16 mouse cellular contexts compared by ENCODE assay signal in genomic region chr15:99044854-99045253, GRCm38 (mm10). TPM values are rescaled to one million over a fixed set of nuclear protein-coding genes. Genes with fewer than 3 reads are reported as not detected.
A peak's percentile ranks its signal among the peaks of the same experiment; 100 is the strongest.
DNase-seq lines count a peak whose midpoint lies in the region; ATAC-seq and TF ChIP-seq lines count a peak whose summit lies in the region.
"Had no signal": no experiment of that assay in that cellular context is flagged by ENCODE, and none has a peak within 500 bp of the region (broad histone marks: within the 10 kb centered on the region; RNA-seq: fewer than 3 reads in every experiment).

No protein-coding gene starts in this region.

- H3K27ac ChIP-seq in liver, postnatal 0 days (ENCODE audit: low read depth): peak overlapping the region; percentile 72; the same call in 1 of the 2 replicates
- peak overlapping the region; percentile 19; the same call in 1 of the 2 replicates for H3K27ac ChIP-seq in brown adipose tissue, adult 24 weeks (replicated peaks; ENCODE audit: low read depth, low read length)
- 0 out of 2 replicates have a peak overlapping the region, but pooled peaks have one; percentile 11 for H3K27ac ChIP-seq in limb, embryonic 15.5 days
- H3K27ac ChIP-seq: hindbrain, embryonic 13.5 days; liver, embryonic 15.5 days; midbrain, embryonic 12.5 days had no signal

- TF ChIP-seq EP300 in liver, postnatal 0 days (IDR thresholded peaks at IDR 0.05; ENCODE audit: low read depth): no peak

- peaks cover 13% of the 10 kb centered on the region; the same call in 1 of the 2 replicates for H3K4me1 ChIP-seq in liver, postnatal 0 days (ENCODE audit: insufficient read depth)
- no peaks in the 10 kb centered on the region for H3K4me1 ChIP-seq in brown adipose tissue, adult 24 weeks (ENCODE audit: control insufficient read depth, insufficient read depth, insufficient read length, low read length)
- peaks cover 17% of the 10 kb centered on the region for H3K4me1 ChIP-seq in limb, embryonic 15.5 days

- peak; percentile 67 for DNase-seq in liver, postnatal 0 days
- no peak for DNase-seq in liver
- peak; percentile 91 for DNase-seq in MN1 (ENCODE audit: low spot score)
- DNase-seq in frontal cortex, postnatal 25 days (ENCODE audit: low spot score in 2 of 2): no peak
- DNase-seq: thymus, postnatal 14 days had no signal

- no peak overlapping the region for H3K4me3 ChIP-seq in liver, postnatal 0 days (ENCODE audit: low read depth, low read length)
- H3K4me3 ChIP-seq in brown adipose tissue, adult 24 weeks (ENCODE audit: insufficient read depth, low read depth, low read length): no peak overlapping the region
- H3K4me3 ChIP-seq in limb, embryonic 15.5 days: no peak overlapping the region
- H3K4me3 ChIP-seq: hindbrain, embryonic 13.5 days; liver, embryonic 15.5 days; midbrain, embryonic 12.5 days had no signal

- WGBS in liver, postnatal 0 days (ENCODE audit: insufficient replicate concordance): 48% methylated on average over 3 of the region's 3 CpGs
- WGBS in limb, embryonic 15.5 days: 36% methylated on average over 3 of the region's 3 CpGs

- no peaks in the 10 kb centered on the region for H3K36me3 ChIP-seq in liver, postnatal 0 days (replicated peaks; ENCODE audit: insufficient read depth, low read length)
- H3K36me3 ChIP-seq in limb, embryonic 15.5 days: no peaks in the 10 kb centered on the region
- H3K36me3 ChIP-seq: hindbrain, embryonic 13.5 days; liver, embryonic 15.5 days; midbrain, embryonic 12.5 days had no signal

- no peak for TF ChIP-seq CTCF in liver, postnatal 0 days (IDR thresholded peaks at IDR 0.05; ENCODE audit: low read depth)

- no peaks in the 10 kb centered on the region for H3K27me3 ChIP-seq in liver, postnatal 0 days (ENCODE audit: insufficient read depth, low read length)
- peaks cover 3% of the 10 kb centered on the region; the same call in 1 of the 2 replicates for H3K27me3 ChIP-seq in limb, embryonic 15.5 days
- H3K27me3 ChIP-seq: Patski had no signal

- H3K4me2 ChIP-seq in liver, postnatal 0 days (ENCODE audit: low read depth, low read length): no peak overlapping the region
- no peak overlapping the region for H3K4me2 ChIP-seq in limb, embryonic 15.5 days
- H3K4me2 ChIP-seq: hindbrain, embryonic 13.5 days; liver, embryonic 15.5 days; midbrain, embryonic 12.5 days had no signal

- peak; percentile 44 for ATAC-seq in liver, postnatal 0 days
- ATAC-seq in limb, embryonic 15.5 days (ENCODE audit: insufficient number of reproducible peaks, low FRiP score, low TSS enrichment, low read depth): no peak
- ATAC-seq in erythroid progenitor cell, adult 5-6 weeks (replicated peaks; ENCODE audit: low FRiP score, poor library complexity, severe bottlenecking): no peak
- ATAC-seq: Patski had no signal

- no peak overlapping the region for H3K9ac ChIP-seq in liver, postnatal 0 days (replicated peaks)
- no peak overlapping the region for H3K9ac ChIP-seq in limb, embryonic 15.5 days
- H3K9ac ChIP-seq: hindbrain, embryonic 13.5 days; liver, embryonic 15.5 days; midbrain, embryonic 12.5 days had no signal

- H3K9me3 ChIP-seq in liver, postnatal 0 days (ENCODE audit: low read length): no peaks in the 10 kb centered on the region
- no peaks in the 10 kb centered on the region for H3K9me3 ChIP-seq in limb, embryonic 15.5 days
- H3K9me3 ChIP-seq: hindbrain, embryonic 13.5 days; liver, embryonic 15.5 days; midbrain, embryonic 12.5 days had no signal

RNA-seq across cellular contexts. Expression of gene Prph, which starts 10.1 kb away (rescaled TPM):
- 0.53 and 0.85 TPM in 2 replicates for polyA plus RNA-seq in liver, postnatal 0 days (2015; fragmentation: Nextera tagmentation; extraction: Ambion mirVana)
- not detected in 2 replicates for polyA plus RNA-seq in brown adipose tissue, adult 24 weeks (2012; ENCODE audit: insufficient read depth, insufficient read length, missing spikeins)
- polyA plus RNA-seq in limb, embryonic 15.5 days (2015; fragmentation: Nextera tagmentation; extraction: Ambion mirVana): 2.4 and 2.8 TPM in 2 replicates
- total RNA-seq in erythroid progenitor cell, adult 5-6 weeks (2015; ENCODE audit: low replicate concordance): not detected in 2 replicates
- not detected in 2 replicates for total RNA-seq in erythroid progenitor cell, adult 5-6 weeks (2017; ENCODE audit: low replicate concordance)
- total RNA-seq: common myeloid progenitor, adult 5-6 weeks; neutrophil, adult 5-6 weeks had no signal

RNA-seq across cellular contexts. Expression of gene Tuba1c, which starts 15.2 kb away (rescaled TPM):
- polyA plus RNA-seq in liver, postnatal 0 days (2015; fragmentation: Nextera tagmentation; extraction: Ambion mirVana): 149 and 152 TPM in 2 replicates
- polyA plus RNA-seq in brown adipose tissue, adult 24 weeks (2012; ENCODE audit: insufficient read depth, insufficient read length, missing spikeins): 10.3 and 28.1 TPM in 2 replicates
- 138 and 145 TPM in 2 replicates for polyA plus RNA-seq in limb, embryonic 15.5 days (2015; fragmentation: Nextera tagmentation; extraction: Ambion mirVana)
- total RNA-seq in erythroid progenitor cell, adult 5-6 weeks (2015; ENCODE audit: low replicate concordance): 637 and 660 TPM in 2 replicates
- 271 and 335 TPM in 2 replicates for total RNA-seq in erythroid progenitor cell, adult 5-6 weeks (2017; ENCODE audit: low replicate concordance)

RNA-seq across cellular contexts. Expression of gene Troap, which starts 29.5 kb away (rescaled TPM):
- polyA plus RNA-seq in liver, postnatal 0 days (2015; fragmentation: Nextera tagmentation; extraction: Ambion mirVana): 5.6 and 6.7 TPM in 2 replicates
- not detected in 2 replicates for polyA plus RNA-seq in brown adipose tissue, adult 24 weeks (2012; ENCODE audit: insufficient read depth, insufficient read length, missing spikeins)
- 22.3 and 26.5 TPM in 2 replicates for polyA plus RNA-seq in limb, embryonic 15.5 days (2015; fragmentation: Nextera tagmentation; extraction: Ambion mirVana)
- total RNA-seq in erythroid progenitor cell, adult 5-6 weeks (2015; ENCODE audit: low replicate concordance): 152 and 157 TPM in 2 replicates
- 126 and 180 TPM in 2 replicates for total RNA-seq in erythroid progenitor cell, adult 5-6 weeks (2017; ENCODE audit: low replicate concordance)

RNA-seq across cellular contexts. Expression of gene C1ql4, which starts 42.8 kb away (rescaled TPM):
- 0.12 TPM in 1 of 2 replicates, not detected in the other for polyA plus RNA-seq in liver, postnatal 0 days (2015; fragmentation: Nextera tagmentation; extraction: Ambion mirVana)
- not detected in 2 replicates for polyA plus RNA-seq in brown adipose tissue, adult 24 weeks (2012; ENCODE audit: insufficient read depth, insufficient read length, missing spikeins)
- polyA plus RNA-seq in limb, embryonic 15.5 days (2015; fragmentation: Nextera tagmentation; extraction: Ambion mirVana): not detected in 2 replicates
- not detected in 2 replicates for total RNA-seq in erythroid progenitor cell, adult 5-6 weeks (2015; ENCODE audit: low replicate concordance)
- not detected in 2 replicates for total RNA-seq in erythroid progenitor cell, adult 5-6 weeks (2017; ENCODE audit: low replicate concordance)
- total RNA-seq: common myeloid progenitor, adult 5-6 weeks; heart, adult 8-10 months; neutrophil, adult 5-6 weeks had no signal
- polyA plus RNA-seq: liver, embryonic 15.5 days; spleen, adult 2 months had no signal

RNA-seq across cellular contexts. Expression of gene Dnajc22, which starts 48.1 kb away (rescaled TPM):
- polyA plus RNA-seq in liver, postnatal 0 days (2015; fragmentation: Nextera tagmentation; extraction: Ambion mirVana): 28.2 and 29.6 TPM in 2 replicates
- 6.8 and 9.6 TPM in 2 replicates for polyA plus RNA-seq in brown adipose tissue, adult 24 weeks (2012; ENCODE audit: insufficient read depth, insufficient read length, missing spikeins)
- polyA plus RNA-seq in limb, embryonic 15.5 days (2015; fragmentation: Nextera tagmentation; extraction: Ambion mirVana): 0.55 and 0.86 TPM in 2 replicates
- total RNA-seq in erythroid progenitor cell, adult 5-6 weeks (2015; ENCODE audit: low replicate concordance): not detected in 2 replicates
- not detected in 2 replicates for total RNA-seq in erythroid progenitor cell, adult 5-6 weeks (2017; ENCODE audit: low replicate concordance)
- total RNA-seq: common myeloid progenitor, adult 5-6 weeks; neutrophil, adult 5-6 weeks had no signal

Comparison
In these comparisons a context has a peak if more than half of its experiments do, and no peak if none do; other contexts are left out.
1. DNase-seq: peak in liver, postnatal 0 days (single experiment) and MN1 (single experiment); none in liver (single experiment) and frontal cortex, postnatal 25 days (0 of 2).
2. H3K27ac ChIP-seq: peak in every context shown above with its lines; median percentile 72 in liver, postnatal 0 days; 19 in brown adipose tissue, adult 24 weeks; 11 in limb, embryonic 15.5 days.